Mouse (Mus musculus) adrenal gland, postnatal 25 days (tissue): Measurements from ENCODE around the gene Ifrd2. TPM values are rescaled to one million over a fixed set of nuclear protein-coding genes. Genes with fewer than 3 reads are reported as not detected.
A peak's percentile ranks its signal among the peaks of the same experiment; 100 is the strongest.
"Not testable (repeated sequence)": the region's sequence is repeated elsewhere in the genome, so short reads cannot be mapped to it uniquely, and the experiment has no call there.

Source experiments
- DNase-seq: peaks from one replicate; pipeline ENCODE4 v3.0.0; 2021; ENCODE audit warnings: mixed read lengths
- total RNA-seq: library from RNA; stranded (reverse); gene quantifications from 2 replicates; pipeline ENCODE4 v1.2.3, GENCODE M21; 2021

Ifrd2 gene
- total RNA-seq, 1 experiment from 2014 or later, result 47.0 TPM

DNA sequence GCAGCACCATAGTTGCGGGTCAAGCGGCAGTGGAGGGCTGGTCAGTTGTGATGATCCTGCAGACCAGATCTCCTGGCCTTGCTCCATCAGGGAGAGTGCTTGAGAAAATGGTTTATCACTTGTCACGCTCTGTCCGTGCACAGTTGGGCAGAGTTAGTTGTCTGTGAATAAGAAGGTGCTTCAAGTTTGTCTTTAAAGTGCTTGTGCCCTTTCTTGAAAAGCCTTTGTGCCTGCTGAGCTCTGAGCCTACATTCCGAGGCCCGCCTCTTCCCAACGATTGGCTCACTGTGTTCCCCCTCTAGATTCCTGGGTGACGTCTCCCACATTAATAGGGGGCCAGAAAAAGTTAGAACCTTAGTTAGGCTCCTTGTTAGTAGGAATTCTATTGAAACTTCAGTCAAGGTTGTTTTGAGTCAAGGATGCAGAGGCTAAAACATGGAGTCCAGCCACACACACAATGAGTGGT, 35.5 kb upstream of the Ifrd2 start:
- no peak for DNase-seq

DNA sequence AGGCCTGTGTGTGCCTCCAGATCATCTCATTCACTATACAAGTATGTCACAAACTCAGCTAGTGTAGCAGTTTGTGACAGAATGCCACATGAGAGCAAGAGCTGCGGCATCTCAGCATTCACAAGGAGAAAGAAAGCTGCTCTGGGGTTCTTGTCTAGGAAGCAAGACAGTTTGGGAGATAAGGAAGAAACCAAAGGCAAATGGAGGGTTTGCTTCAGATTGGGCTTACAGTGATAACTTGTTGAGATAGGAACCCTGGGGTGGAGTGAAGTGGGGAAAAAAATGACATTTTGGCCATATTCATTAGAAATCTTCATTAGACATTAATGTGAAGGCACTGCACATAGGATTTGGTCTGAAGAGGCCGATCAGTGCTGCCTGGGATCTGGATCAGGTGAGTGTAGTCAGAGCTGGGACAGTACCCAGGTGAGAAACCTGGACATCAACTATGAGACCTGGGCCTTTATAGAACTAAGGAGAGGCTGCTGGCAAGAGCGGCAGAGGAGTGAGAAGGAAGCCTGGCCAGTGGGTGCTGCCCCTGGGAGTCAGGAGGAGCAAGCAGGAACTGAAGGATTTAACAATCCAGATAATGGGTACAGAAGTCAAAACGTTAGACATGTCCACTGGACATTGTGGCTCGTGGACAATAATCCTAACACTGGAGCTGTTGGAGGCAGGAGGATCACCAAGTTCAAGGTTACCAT, 34.6 kb upstream of the Ifrd2 start:
- DNase-seq, result no peak

DNA sequence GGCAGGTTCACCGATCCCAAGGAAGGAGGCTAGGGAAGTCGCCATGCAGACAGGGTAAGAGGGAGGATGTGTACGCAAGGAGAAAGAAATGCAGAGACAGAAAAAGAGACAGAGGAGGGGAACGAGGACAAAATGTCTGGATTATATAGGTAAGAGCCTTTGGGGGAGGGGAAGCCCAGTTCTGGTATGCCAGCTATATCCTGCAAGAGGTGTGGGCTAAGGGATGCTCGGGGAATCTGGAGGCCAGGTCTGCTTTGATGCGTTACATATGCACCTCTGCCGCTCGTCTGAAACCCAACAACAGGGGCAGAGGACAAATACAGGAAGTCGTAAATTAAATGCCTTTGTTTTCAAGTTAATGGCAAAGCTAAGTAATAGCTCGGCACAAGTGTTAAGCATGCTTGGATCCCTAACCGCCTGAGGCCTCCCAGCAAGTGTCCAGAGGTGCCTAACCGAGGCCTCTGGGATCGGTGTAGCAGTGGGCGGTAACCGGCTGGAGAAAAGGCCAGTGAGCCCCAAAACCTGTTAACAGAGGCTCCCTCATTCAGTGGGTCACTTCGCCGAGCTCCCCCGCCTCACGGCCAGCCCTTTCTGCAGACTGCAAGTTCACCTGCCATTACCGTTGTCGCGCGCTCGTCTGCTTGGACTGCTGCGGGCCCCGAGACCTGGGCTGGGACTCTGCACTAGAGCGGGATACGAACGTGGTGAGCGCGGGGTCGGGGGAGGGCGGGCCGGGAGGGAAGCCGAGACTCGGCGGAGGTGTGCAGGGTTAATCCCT, 33.7 kb upstream of the Ifrd2 start:
- peak; percentile 46 for DNase-seq

GRCm38 (mm10) chr9:107554319-107554825, 33.1 kb upstream of the Ifrd2 start:
- peak; percentile 93 for DNase-seq

- peak; percentile 53 for DNase-seq
Observed at GRCm38 (mm10) chr9:107555031-107555457, 32.4 kb upstream of the Ifrd2 start.

DNA sequence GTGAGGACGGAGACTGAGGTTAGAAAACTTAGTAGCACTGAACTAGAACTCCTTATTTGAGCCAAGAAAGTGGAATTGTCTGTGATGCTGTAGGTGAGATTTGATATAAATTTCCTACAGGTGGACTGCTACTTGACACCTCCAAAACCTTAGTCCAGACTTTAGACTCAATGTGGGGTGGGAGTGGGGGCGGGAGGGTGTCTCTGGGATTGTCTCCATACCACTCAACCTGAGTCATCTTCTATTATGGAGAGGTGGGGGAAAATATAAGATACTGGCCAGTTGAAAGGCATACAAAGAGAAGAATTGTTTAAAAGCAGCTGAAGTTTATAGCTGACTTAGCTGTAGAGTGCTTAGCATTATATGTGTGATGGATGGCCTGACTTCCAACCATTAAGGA, 31.7 kb upstream of the Ifrd2 start:
- no peak for DNase-seq

DNA sequence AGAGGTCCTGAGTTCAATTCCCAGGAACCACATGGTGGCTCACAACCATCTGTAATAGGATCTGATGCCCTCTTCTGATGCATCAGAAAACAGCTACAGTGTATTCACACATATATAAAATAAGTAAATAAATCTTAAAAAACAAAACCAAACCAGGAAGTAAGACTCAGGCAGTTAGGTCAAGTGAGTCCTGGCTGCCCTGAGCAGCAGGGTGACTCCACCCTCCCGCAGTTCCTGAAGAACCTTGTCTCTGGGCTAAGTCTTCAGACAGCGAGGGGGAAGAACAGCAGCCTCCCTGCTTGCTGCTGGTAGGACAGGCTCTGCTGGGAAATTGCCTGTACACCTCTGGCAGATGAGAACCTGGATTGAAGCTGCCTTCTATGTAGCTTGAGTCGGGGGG, 31.1 kb upstream of the Ifrd2 start:
- no peak for DNase-seq

- peak; percentile 94 for DNase-seq
Observed at GRCm38 (mm10) chr9:107563029-107563581, 24.3 kb upstream of the Ifrd2 start, which contains the start of gene Tusc2. TSS of gene Tusc2 (plus strand) at chr9:107563255.

GRCm38 (mm10) chr9:107565556-107565955, 21.9 kb upstream of the Ifrd2 start:
- DNase-seq, result not testable (repeated sequence)

GRCm38 (mm10) chr9:107566041-107566709, 21.3 kb upstream of the Ifrd2 start:
- peak; percentile 86 for DNase-seq

GRCm38 (mm10) chr9:107566855-107567254, 20.6 kb upstream of the Ifrd2 start:
- DNase-seq, result no peak

DNA sequence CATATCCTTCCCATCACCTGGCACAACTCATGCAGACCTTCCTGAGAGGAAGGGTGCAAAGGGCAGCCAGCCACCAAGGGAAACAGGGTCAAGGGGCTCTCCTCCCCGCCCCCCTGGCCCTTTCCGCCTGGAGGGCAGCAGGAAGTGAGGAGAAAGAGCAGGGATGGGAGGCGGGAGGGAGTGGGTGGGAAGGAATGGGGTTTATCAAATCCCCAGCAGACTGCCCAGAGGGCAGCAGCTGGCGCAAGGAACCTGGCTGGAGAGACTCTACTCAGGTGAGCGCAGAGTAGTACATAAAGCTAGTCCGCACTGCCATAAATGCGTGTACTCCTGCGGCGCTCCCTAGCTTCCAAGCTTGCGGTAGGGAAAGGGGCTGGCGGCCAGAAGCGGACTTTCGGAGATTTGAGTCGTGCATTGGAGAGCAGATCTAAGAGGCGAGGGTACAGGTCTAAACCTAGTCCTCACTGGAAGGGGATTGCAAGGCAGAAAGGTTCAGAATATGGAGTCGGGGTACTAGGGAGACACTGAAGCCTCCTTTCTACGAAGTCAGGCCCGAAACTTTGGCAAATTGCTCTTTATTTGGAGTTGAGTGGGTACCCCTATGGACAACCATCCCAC, 19.6 kb upstream of the Ifrd2 start, which contains the start of gene Hyal2:
Hyal2 (plus strand) TSS at position 244 of the 618 bp plus-strand sequence.
- peak; percentile 55 for DNase-seq

DNA sequence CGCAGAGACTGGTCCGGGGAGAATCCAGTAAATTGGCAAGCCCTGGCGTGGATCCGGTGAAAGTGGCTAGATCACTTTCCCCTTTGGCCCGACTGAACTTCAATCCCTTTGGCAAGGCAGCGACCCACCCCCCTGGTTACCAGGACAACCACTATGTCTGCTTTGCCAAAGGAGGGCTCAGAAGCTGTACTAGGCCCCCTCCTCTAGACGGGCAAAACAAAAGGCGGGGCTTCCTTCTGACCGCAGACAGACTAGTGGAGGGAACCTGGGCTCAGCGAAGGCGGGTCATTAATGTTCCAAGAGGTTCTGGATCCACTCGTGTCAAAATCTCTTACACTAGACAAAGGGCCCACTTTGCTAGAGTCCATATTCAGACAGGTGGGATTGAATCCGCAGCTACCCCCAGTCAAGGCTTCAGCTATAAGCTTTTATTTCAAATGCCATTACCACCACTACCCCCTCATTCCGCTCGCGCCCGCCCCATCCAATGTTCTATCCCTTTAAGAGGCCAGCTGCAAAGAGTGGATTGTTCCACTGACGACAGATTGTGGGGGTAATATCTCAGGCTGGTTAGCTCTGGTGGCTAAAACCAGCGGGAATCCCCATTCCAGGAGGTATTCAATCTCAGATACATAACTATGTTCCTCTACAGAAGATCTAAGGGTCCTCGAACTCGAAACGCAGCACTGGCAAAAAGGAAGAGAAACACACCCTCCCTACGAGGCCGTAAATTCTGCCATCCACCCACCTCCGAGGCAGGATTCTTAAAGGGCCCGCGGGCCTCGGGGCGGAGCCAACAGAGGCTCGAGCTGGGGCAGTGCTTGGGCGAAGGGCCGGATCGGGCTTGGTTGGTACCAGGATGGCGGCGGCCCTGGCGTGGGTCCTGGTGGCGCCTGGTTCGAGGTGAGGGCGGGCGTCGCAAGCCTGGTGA, 18.8 kb upstream of the Ifrd2 start:
- peak; percentile 88 for DNase-seq

- DNase-seq, result no peak
Observed at GRCm38 (mm10) chr9:107569270-107569669, 18.2 kb upstream of the Ifrd2 start.

DNA sequence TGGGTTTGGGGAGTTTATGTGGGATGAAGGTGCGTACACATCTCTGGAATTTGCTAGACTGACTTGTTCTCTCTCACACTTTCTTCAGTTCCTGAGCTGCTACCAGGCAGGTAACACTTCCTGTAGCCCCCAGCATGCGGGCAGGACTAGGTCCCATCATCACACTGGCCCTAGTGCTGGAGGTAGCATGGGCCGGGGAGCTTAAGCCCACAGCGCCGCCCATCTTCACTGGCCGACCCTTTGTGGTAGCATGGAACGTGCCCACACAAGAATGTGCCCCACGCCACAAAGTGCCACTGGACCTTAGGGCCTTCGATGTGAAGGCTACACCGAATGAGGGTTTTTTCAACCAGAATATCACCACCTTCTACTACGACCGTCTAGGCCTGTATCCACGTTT, 17.4 kb upstream of the Ifrd2 start:
- DNase-seq, result no peak

GRCm38 (mm10) chr9:107570845-107571244, 16.6 kb upstream of the Ifrd2 start:
- DNase-seq, result no peak

DNA sequence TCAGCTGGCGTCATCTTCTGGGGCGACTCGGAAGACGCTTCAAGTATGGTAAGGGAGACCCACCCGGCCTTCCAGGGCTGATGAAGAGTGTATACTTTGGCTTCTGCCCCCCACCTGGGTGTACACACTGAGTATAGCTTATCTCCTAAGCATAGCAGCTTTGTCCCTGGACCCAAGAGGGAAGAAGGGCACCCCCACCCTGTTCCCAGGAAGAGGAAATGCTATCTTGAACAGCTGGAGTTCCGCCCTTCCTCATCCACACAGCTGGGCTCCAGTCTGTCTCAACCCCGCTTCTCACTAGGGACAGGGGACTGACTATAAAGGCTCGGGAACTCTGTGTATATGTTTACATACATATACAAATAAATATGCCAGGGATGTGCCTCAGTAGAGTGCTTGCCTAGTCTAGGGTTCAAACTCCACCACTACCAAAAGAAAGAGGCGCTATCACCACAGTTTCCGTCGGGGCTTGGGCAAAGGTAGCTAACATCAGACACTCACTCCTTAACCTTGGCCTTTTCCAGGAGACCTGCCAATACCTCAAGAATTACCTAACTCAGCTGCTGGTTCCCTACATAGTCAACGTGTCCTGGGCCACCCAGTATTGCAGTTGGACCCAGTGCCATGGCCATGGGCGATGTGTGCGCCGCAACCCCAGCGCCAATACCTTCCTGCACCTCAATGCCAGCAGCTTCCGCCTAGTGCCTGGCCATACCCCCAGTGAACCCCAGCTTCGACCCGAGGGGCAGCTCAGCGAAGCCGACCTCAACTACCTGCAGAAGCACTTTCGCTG, 15.7 kb upstream of the Ifrd2 start:
- no peak for DNase-seq

- DNase-seq, result no peak
Observed at GRCm38 (mm10) chr9:107572327-107572662, 15.1 kb upstream of the Ifrd2 start.

DNA sequence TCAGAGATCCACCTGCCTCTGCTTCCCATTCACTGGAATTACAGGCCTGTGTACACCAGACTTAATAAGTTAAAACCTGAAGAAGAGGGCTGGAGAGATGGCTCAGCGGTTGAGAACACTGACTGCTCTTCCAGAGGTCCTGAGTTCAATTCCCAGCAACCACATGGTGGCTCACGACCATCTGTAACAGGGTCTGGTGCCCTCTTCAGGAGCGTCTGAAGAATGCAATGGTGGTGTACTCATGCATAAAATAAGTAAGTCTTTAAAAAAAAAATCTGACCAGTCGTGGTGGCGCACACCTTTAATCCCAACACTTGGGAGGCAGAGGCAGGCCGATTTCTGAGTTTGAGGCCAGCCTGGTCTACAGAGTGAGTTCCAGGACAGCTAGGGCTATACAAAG, 13.7 kb upstream of the Ifrd2 start:
- not testable (repeated sequence) for DNase-seq
